Mouse (Mus musculus) stomach, postnatal 0 days (tissue): ENCODE results near the gene Ddx52.

Experiments used
- CTCF ChIP-seq: IDR thresholded peaks from 2 replicates; pipeline ENCODE4 v1.5.1; 2016; ENCODE audit warnings: antibody characterized with exemption, low read depth, mild to moderate bottlenecking, moderate library complexity
- EP300 ChIP-seq: optimal IDR thresholded peaks from 2 replicates; pipeline ENCODE3; 2016; ENCODE audit warnings: antibody characterized with exemption

GRCm38 (mm10) chr11:83893325-83893724 is 48.5 kb upstream of the Ddx52 start:
- TF ChIP-seq CTCF (no peak), EP300 (no peak)
